Mouse (Mus musculus): Measurements from ENCODE around the gene Cercam. TPM values are rescaled to one million over a fixed set of nuclear protein-coding genes. Genes with fewer than 3 reads are reported as not detected.

Gene Cercam
- polyA plus RNA-seq, 1 experiment, result 10.8 TPM

DNA sequence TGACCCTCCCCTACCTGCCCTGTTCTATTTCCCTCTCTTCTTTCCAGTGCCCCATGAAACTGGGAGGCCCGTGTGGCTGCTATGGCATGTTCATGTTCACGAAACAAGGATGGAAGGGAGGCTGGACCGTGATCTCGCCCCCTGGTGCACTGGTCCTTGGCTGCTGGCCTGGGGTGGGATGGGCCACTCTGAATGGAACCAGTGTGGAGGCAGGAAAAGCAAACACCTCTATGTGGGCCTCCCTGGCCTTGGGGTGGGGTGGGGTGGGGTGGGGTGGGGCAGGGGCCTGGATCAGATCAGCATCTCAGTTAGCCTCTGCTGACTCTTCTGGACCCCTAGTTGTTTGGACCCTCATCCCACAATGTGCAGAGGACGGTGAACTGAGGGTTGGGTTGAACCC lies 15.2 kb upstream of the Cercam start:
- no peaks in the 10 kb centered on the region for H3K27me3 ChIP-seq (ENCODE audit: control insufficient read depth, insufficient read depth, insufficient read length)
- TF ChIP-seq POLR2A (IDR thresholded peaks at IDR 0.05; ENCODE audit: insufficient read length, low read depth) (no peak), SRF (IDR thresholded peaks at IDR 0.05; ENCODE audit: control insufficient read depth, insufficient read length, low read depth) (no peak), REST (IDR thresholded peaks at IDR 0.05; ENCODE audit: insufficient read depth, insufficient read length) (no peak), MAX (IDR thresholded peaks at IDR 0.05; ENCODE audit: low read depth) (no peak), E2F4 (IDR thresholded peaks at IDR 0.05; ENCODE audit: insufficient read depth) (no peak), USF1 (IDR thresholded peaks at IDR 0.05; ENCODE audit: low read depth) (no peak), MYOG (IDR thresholded peaks at IDR 0.05; ENCODE audit: control insufficient read depth in 1 of 3, insufficient read depth in 1 of 3, insufficient read length in 2 of 3, low read depth in 2 of 3) (no peak), CEBPB (IDR thresholded peaks at IDR 0.05; ENCODE audit: insufficient read depth, poor library complexity, severe bottlenecking) (no peak), MYOD1 (IDR thresholded peaks at IDR 0.05; ENCODE audit: control insufficient read depth in 1 of 3, insufficient read length in 2 of 3, low read depth in 2 of 3) (no peak), POLR2AphosphoS2 (IDR thresholded peaks at IDR 0.05; ENCODE audit: insufficient read length, low read depth) (no peak), TCF12 (IDR thresholded peaks at IDR 0.05; ENCODE audit: insufficient read depth, poor library complexity, severe bottlenecking) (no peak), TCF3 (IDR thresholded peaks at IDR 0.05; ENCODE audit: insufficient read length, low read depth) (no peak)
- H3K4me2 ChIP-seq (ENCODE audit: low read depth), result no peak overlapping the region

DNA sequence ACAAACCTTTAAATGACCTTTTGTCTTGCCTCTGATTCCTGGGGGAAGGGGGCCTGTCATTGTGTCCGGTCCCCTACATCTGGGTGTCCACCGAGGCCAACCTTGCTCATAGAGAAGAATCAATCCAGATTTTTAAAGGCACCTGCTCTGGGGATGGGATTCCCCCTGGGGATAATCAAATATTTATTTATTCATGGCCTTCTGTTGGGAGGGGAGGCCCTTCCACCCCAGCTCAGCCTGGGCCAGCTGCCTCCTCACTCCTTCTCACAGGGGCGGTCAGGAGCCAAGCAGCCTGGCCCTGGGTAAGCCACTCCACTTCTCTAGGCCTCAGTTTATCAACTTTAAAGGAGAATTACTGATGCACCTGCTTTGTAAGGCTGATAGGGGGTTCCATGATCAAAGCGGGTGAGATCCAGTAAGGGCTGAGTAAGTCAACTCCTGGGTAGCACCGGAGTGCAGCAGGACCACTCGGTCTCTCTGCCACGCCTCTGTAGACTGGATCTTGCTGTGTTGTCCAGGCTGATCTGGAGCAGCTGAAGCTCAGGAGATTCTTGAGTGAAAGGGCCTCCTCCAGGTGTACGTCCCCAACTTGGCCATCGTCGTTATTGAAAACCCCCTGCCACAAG lies 13.3 kb upstream of the Cercam start:
- Histone ChIP-seq H3K36me3 (ENCODE audit: control insufficient read depth, insufficient read depth) (no peaks in the 10 kb centered on the region), H3K4me2 (ENCODE audit: low read depth) (no peak overlapping the region), H3K27me3 (ENCODE audit: control insufficient read depth, insufficient read depth, insufficient read length) (no peaks in the 10 kb centered on the region), H3K4me3 (no peak overlapping the region), H3ac (ENCODE audit: control insufficient read depth, insufficient read length) (no peak overlapping the region), H3K79me2 (ENCODE audit: control insufficient read depth, insufficient read depth) (no peaks in the 10 kb centered on the region)
- TF ChIP-seq USF1 (IDR thresholded peaks at IDR 0.05; ENCODE audit: low read depth) (no peak), POLR2AphosphoS2 (IDR thresholded peaks at IDR 0.05; ENCODE audit: insufficient read length, low read depth) (no peak), MYOD1 (IDR thresholded peaks at IDR 0.05; ENCODE audit: control insufficient read depth in 1 of 3, insufficient read length in 2 of 3, low read depth in 2 of 3) (no peak), E2F4 (IDR thresholded peaks at IDR 0.05; ENCODE audit: insufficient read depth) (no peak), CEBPB (IDR thresholded peaks at IDR 0.05; ENCODE audit: insufficient read depth, poor library complexity, severe bottlenecking) (no peak), POLR2A (IDR thresholded peaks at IDR 0.05; ENCODE audit: insufficient read length, low read depth) (no peak), REST (IDR thresholded peaks at IDR 0.05; ENCODE audit: insufficient read depth, insufficient read length) (no peak), TCF3 (IDR thresholded peaks at IDR 0.05; ENCODE audit: insufficient read length, low read depth) (no peak)

More for the DNA sequence above, 15.2 kb upstream of the Cercam start:
- no peak overlapping the region for H3ac ChIP-seq (ENCODE audit: control insufficient read depth, insufficient read length)
- H3K36me3 ChIP-seq (ENCODE audit: control insufficient read depth, insufficient read depth), result no peaks in the 10 kb centered on the region
- H3K79me2 ChIP-seq (ENCODE audit: control insufficient read depth, insufficient read depth), result no peaks in the 10 kb centered on the region
- H3K4me3 ChIP-seq, result no peak overlapping the region

DNA sequence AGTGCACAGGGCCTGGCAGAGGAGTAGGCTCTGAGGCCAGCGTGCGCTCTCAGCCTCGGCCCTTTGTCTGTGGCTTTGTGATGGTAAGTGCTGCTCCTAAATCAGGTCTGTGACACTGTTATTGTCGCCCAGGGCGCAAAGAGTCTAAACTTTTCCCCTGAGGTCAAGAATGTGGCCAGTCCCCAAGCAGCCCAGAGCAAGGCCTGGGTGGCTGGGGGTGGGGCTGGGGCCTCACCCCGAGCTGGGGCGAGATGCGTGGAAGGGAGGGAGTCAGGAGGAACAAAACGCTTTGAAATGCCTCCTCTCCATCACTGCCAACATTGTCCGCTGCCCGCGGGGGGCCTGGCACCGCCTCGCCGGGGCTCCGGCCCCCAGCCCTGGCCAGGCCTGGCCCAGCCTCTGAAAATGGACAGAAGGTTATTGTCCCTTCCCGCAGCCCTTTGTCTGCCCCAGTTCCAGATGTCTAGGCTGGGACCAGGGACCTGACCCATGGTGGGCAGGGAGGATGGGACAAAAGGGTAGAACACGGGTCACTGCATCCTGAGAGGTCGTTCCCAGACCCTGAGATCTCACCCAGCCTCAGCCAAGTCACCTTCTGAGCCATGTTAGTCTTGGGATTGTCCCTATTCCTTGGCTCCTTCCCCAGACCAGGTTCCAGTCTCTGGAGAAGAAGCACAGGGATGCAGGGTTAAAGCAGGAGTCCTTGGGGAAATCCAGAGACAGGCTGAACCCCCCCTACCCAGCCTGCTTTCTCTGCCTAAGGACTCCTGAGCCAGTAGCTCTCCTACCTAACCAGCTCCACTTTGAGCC lies 12.3 kb upstream of the Cercam start:
- Histone ChIP-seq H3K79me2 (ENCODE audit: control insufficient read depth, insufficient read depth) (no peaks in the 10 kb centered on the region), H3K4me3 (no peak overlapping the region), H3ac (ENCODE audit: control insufficient read depth, insufficient read length) (no peak overlapping the region), H3K36me3 (ENCODE audit: control insufficient read depth, insufficient read depth) (no peaks in the 10 kb centered on the region), H3K27me3 (ENCODE audit: control insufficient read depth, insufficient read depth, insufficient read length) (no peaks in the 10 kb centered on the region), H3K4me2 (ENCODE audit: low read depth) (peak overlapping the region; percentile 31)
- TF ChIP-seq POLR2A (IDR thresholded peaks at IDR 0.05; ENCODE audit: insufficient read length, low read depth) (no peak), E2F4 (IDR thresholded peaks at IDR 0.05; ENCODE audit: insufficient read depth) (no peak), POLR2AphosphoS2 (IDR thresholded peaks at IDR 0.05; ENCODE audit: insufficient read length, low read depth) (no peak), REST (IDR thresholded peaks at IDR 0.05; ENCODE audit: insufficient read depth, insufficient read length) (no peak), SRF (IDR thresholded peaks at IDR 0.05; ENCODE audit: control insufficient read depth, insufficient read length, low read depth) (no peak), CEBPB (IDR thresholded peaks at IDR 0.05; ENCODE audit: insufficient read depth, poor library complexity, severe bottlenecking) (no peak)

DNA sequence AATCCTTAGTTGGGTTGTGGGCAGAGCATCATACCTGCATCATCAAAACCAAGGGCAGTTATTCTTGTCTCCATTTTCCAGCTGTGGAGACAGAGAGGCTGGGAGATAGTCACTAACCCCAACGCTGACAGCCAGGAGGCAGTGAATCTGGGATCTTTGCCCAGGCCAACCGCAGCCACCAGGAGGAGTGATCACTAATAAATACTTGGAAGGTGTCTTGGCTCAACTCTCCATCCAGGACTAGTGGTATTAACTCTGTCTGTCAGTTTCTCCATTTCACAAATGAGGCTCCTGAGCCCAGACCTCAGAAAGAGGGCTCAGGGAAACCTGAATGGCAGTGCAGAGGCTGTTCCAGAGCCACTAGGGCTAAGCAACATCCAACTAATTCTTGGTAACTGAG lies 11.6 kb upstream of the Cercam start:
- no peak overlapping the region for H3ac ChIP-seq (ENCODE audit: control insufficient read depth, insufficient read length)
- peak overlapping the region; percentile 31 for H3K4me2 ChIP-seq (ENCODE audit: low read depth)
- H3K79me2 ChIP-seq (ENCODE audit: control insufficient read depth, insufficient read depth), result no peaks in the 10 kb centered on the region
- H3K27me3 ChIP-seq (ENCODE audit: control insufficient read depth, insufficient read depth, insufficient read length), result no peaks in the 10 kb centered on the region
- H3K4me3 ChIP-seq, result no peak overlapping the region
- TF ChIP-seq REST (IDR thresholded peaks at IDR 0.05; ENCODE audit: insufficient read depth, insufficient read length) (no peak), E2F4 (IDR thresholded peaks at IDR 0.05; ENCODE audit: insufficient read depth) (no peak), TCF12 (IDR thresholded peaks at IDR 0.05; ENCODE audit: insufficient read depth, poor library complexity, severe bottlenecking) (no peak), MYOD1 (IDR thresholded peaks at IDR 0.05; ENCODE audit: control insufficient read depth in 1 of 3, insufficient read length in 2 of 3, low read depth in 2 of 3) (no peak), MAX (IDR thresholded peaks at IDR 0.05; ENCODE audit: low read depth) (no peak), MYOG (IDR thresholded peaks at IDR 0.05; ENCODE audit: control insufficient read depth in 1 of 3, insufficient read depth in 1 of 3, insufficient read length in 2 of 3, low read depth in 2 of 3) (no peak), SRF (IDR thresholded peaks at IDR 0.05; ENCODE audit: control insufficient read depth, insufficient read length, low read depth) (no peak), TCF3 (IDR thresholded peaks at IDR 0.05; ENCODE audit: insufficient read length, low read depth) (no peak), CEBPB (IDR thresholded peaks at IDR 0.05; ENCODE audit: insufficient read depth, poor library complexity, severe bottlenecking) (no peak), POLR2AphosphoS2 (IDR thresholded peaks at IDR 0.05; ENCODE audit: insufficient read length, low read depth) (no peak), USF1 (IDR thresholded peaks at IDR 0.05; ENCODE audit: low read depth) (no peak), POLR2A (IDR thresholded peaks at IDR 0.05; ENCODE audit: insufficient read length, low read depth) (no peak)
- H3K36me3 ChIP-seq (ENCODE audit: control insufficient read depth, insufficient read depth), result no peaks in the 10 kb centered on the region

Measured in myocyte (in vitro differentiated cells).